Mouse (Mus musculus) olfactory bulb, adult 2 months (tissue): Measurements from ENCODE around the gene Bpnt1.

Experiments
- CTCF ChIP-seq: fragments of 200-500 bp; IDR thresholded peaks from 2 replicates; pipeline ENCODE4 v1.5.1; 2012; ENCODE audit warnings: low read depth, mild to moderate bottlenecking, low read length, moderate library complexity; ENCODE audit not compliant: insufficient read depth
- POLR2A ChIP-seq: fragments of 200-500 bp; IDR thresholded peaks from 2 replicates; pipeline ENCODE4 v1.6.1; 2012; ENCODE audit warnings: mild to moderate bottlenecking, low read depth, low read length, moderate library complexity; ENCODE audit not compliant: insufficient read depth

- TF ChIP-seq CTCF (no peak), POLR2A (no peak)
Observed at GRCm38 (mm10) chr1:185336535-185336934, 4.6 kb downstream of the Bpnt1 start.
